Mouse (Mus musculus): ENCODE measurements around the gene Urgcp. TPM values are rescaled to one million over a fixed set of nuclear protein-coding genes. Genes with fewer than 3 reads are reported as not detected.

The Urgcp gene
- total RNA-seq (2023; ENCODE audit: inconsistent age) = 20.7 to 34.7 TPM (median 24.7 TPM) in 4 replicates

GRCm38 (mm10) chr11:5761820-5762632, at the start of gene Urgcp:
Gene Urgcp, minus strand, starts transcription at chr11:5762376.

GRCm38 (mm10) chr11:5803551-5803981, 41.4 kb upstream of the Urgcp start, which contains the start of gene Pgam2:
Gene Pgam2, minus strand, starts transcription at chr11:5803733.

GRCm38 (mm10) chr11:5788056-5789014, 26.2 kb upstream of the Urgcp start, which contains the start of gene Dbnl:
Gene Dbnl, plus strand, starts transcription at chr11:5788488.

DNA sequence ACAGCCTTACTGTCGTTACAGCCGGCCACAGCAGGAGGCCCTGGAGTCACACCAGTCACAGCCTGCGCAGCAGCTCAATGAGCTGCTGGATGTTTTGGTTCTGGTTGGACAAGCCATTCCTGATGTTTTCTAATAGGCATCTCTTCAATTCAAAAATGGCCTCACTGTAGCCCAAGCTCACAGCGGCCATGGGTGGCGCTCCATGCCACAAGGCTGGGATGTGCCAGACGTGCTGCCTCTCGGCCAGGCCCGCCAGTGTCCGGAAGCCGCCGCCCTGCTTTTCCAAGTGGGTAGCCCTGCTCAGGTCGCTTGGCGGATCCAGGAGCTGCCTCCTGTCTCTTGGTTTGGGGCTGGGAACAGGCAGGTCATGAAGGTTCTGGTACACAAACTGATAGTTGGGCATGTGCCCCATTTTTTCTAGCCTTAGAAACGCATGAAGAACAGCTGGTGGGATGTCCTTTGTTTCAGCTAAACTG, 46.5 kb downstream of the Urgcp start, which contains the start of gene Mrps24:
Mrps24 (minus strand) TSS at position 51 of the 476 bp plus-strand sequence.

Other genes with a start within 250 kb of the Urgcp start
- gene Xbp1, start 241.7 kb downstream of the Urgcp start, total RNA-seq (2023; ENCODE audit: inconsistent age) = 108 to 125 TPM (median 118 TPM) in 4 replicates
- gene Ccdc117, start 220.2 kb downstream of the Urgcp start, total RNA-seq (2023; ENCODE audit: inconsistent age) = 31.6 to 35.0 TPM (median 33.6 TPM) in 4 replicates
- gene Ankrd36, start 192.7 kb downstream of the Urgcp start, total RNA-seq (2023; ENCODE audit: inconsistent age) = not detected in 4 replicates
- 51.6 to 60.5 TPM (median 54.9 TPM) in 4 replicates for gene Mrps24, start 46.7 kb downstream of the Urgcp start, total RNA-seq (2023; ENCODE audit: inconsistent age)
- 174 to 196 TPM (median 183 TPM) in 4 replicates for gene Dbnl, start 26.1 kb upstream of the Urgcp start, total RNA-seq (2023; ENCODE audit: inconsistent age)
- gene Pgam2, start 41.4 kb upstream of the Urgcp start, total RNA-seq (2023; ENCODE audit: inconsistent age) = not detected in 4 replicates
- 102 to 110 TPM (median 106 TPM) in 4 replicates for gene Polm, start 75.6 kb upstream of the Urgcp start, total RNA-seq (2023; ENCODE audit: inconsistent age)
- 0.12 to 0.42 TPM (median 0.23 TPM) in 4 replicates for gene Aebp1, start 99.6 kb upstream of the Urgcp start, total RNA-seq (2023; ENCODE audit: inconsistent age)
- gene Pold2, start 115.9 kb upstream of the Urgcp start, total RNA-seq (2023; ENCODE audit: inconsistent age) = 41.6 to 48.6 TPM (median 44.8 TPM) in 4 replicates
- not detected in 4 replicates for gene Myl7, start 136.4 kb upstream of the Urgcp start, total RNA-seq (2023; ENCODE audit: inconsistent age)
- not detected in 4 replicates for gene Gck, start 187.7 kb upstream of the Urgcp start, total RNA-seq (2023; ENCODE audit: inconsistent age)
- gene Ykt6, start 193.3 kb upstream of the Urgcp start, total RNA-seq (2023; ENCODE audit: inconsistent age) = 62.4 to 71.8 TPM (median 67.9 TPM) in 4 replicates

All from B cell, adult (primary cell).